Mouse (Mus musculus) hindbrain, embryonic 16.5 days (tissue): ENCODE results near the gene Hist1h2bq. TPM values are rescaled to one million over a fixed set of nuclear protein-coding genes. Genes with fewer than 3 reads are reported as not detected.
"Not testable (repeated sequence)": the region's sequence is repeated elsewhere in the genome, so short reads cannot be mapped to it uniquely, and the experiment has no call there.

Source experiments
- ATAC-seq: fragments of 200-750 bp; cut with Nextera tagmentation; 2 replicates; pipeline ENCODE4 v1.8.0; 2017; ENCODE audit warnings: moderate TSS enrichment, moderate library complexity
- H3K27ac ChIP-seq: fragments of 300-500 bp; sonication (generic); 2 replicates; pipeline ENCODE4 v1.5.1; 2014; ENCODE audit warnings: low read depth, mild to moderate bottlenecking, control low read depth, low read length, moderate library complexity
- H3K27me3 ChIP-seq: fragments of 300-500 bp; sonication (generic); replicated peaks from 2 replicates; pipeline ENCODE4 v1.6.1; 2014; ENCODE audit warnings: low read length; ENCODE audit not compliant: control insufficient read depth, insufficient read depth
- H3K36me3 ChIP-seq: fragments of 300-500 bp; sonication (generic); 2 replicates; pipeline ENCODE4 v1.6.1; 2014; ENCODE audit warnings: mild to moderate bottlenecking, low read length, moderate library complexity, mixed read lengths; ENCODE audit not compliant: control insufficient read depth, insufficient read depth
- H3K4me1 ChIP-seq: fragments of 300-500 bp; sonication (generic); 2 replicates; pipeline ENCODE4 v1.6.1; 2014; ENCODE audit warnings: low read depth, low read length; ENCODE audit not compliant: control insufficient read depth, insufficient read depth
- H3K4me2 ChIP-seq: fragments of 300-500 bp; sonication (generic); 2 replicates; pipeline ENCODE4 v1.6.1; 2014; ENCODE audit warnings: mild to moderate bottlenecking, low read length, control low read depth, moderate library complexity
- H3K4me3 ChIP-seq: fragments of 300-500 bp; sonication (generic); 2 replicates; pipeline ENCODE4 v1.5.1; 2014; ENCODE audit warnings: mild to moderate bottlenecking, low read length, control low read depth, moderate library complexity
- H3K9ac ChIP-seq: fragments of 300-500 bp; sonication (generic); 2 replicates; pipeline ENCODE4 v1.6.1; 2014; ENCODE audit warnings: low read depth, mild to moderate bottlenecking, control low read depth, low read length, moderate library complexity
- H3K9me3 ChIP-seq: fragments of 300-500 bp; sonication (generic); 2 replicates; pipeline ENCODE4 v1.6.1; 2014; ENCODE audit warnings: mild to moderate bottlenecking, low read length, moderate library complexity; ENCODE audit not compliant: control insufficient read depth
- WGBS: fragments of 180-500 bp; shearing (Covaris S2); extraction: QIAGEN DNeasy Blood & Tissue Kit; methylation state at CpG from one replicate; pipeline ENCODE4 v1.1.7; 2014; 5-methylcytosine and 5-hydroxymethylcytosine counted together
- polyA plus RNA-seq: library from polyadenylated mRNA; unstranded; fragments of >200 nt; fragmentation: Nextera tagmentation; extraction: Ambion mirVana; gene quantifications from 2 replicates; pipeline ENCODE4 v1.2.1, GENCODE M21; 2015

Gene Hist1h2bq
- polyA plus RNA-seq, 1 experiment from 2014 or later = 4.4 TPM

GRCm38 (mm10) chr13:21795584-21795983 is 14.4 kb downstream of the Hist1h2bq start:
- H3K9ac ChIP-seq = no peak overlapping the region
- no peak overlapping the region for H3K4me3 ChIP-seq
- 91% methylated on average over 7 of the region's 7 CpGs for WGBS
- H3K27ac ChIP-seq = no peak overlapping the region
- no peaks in the 10 kb centered on the region for H3K36me3 ChIP-seq
- no peaks in the 10 kb centered on the region for H3K27me3 ChIP-seq
- H3K9me3 ChIP-seq = no peaks in the 10 kb centered on the region
- peaks cover 4% of the 10 kb centered on the region for H3K4me1 ChIP-seq
- ATAC-seq = no peak
- H3K4me2 ChIP-seq = no peak overlapping the region

- no peaks in the 10 kb centered on the region for H3K27me3 ChIP-seq
- peak overlapping the region; percentile 50 for H3K4me2 ChIP-seq
- ATAC-seq = no peak
- H3K4me1 ChIP-seq = peaks cover 10% of the 10 kb centered on the region
- H3K4me3 ChIP-seq = peak overlapping the region; percentile 19; the same call in 1 of the 2 replicates
- H3K27ac ChIP-seq = no peak overlapping the region
- H3K9me3 ChIP-seq = no peaks in the 10 kb centered on the region
- H3K36me3 ChIP-seq = no peaks in the 10 kb centered on the region
- 0 out of 2 replicates have a peak overlapping the region, but pooled peaks have one; percentile 28 for H3K9ac ChIP-seq
- WGBS = 5% methylated on average over 17 of the region's 18 CpGs
These were observed 19.3 kb downstream of the Hist1h2bq start for GRCm38 (mm10) chr13:21790601-21791283.

- Histone ChIP-seq H3K36me3 (no peaks in the 10 kb centered on the region), H3K4me1 (peaks cover 10% of the 10 kb centered on the region), H3K4me2 (no peak overlapping the region), H3K27me3 (no peaks in the 10 kb centered on the region), H3K4me3 (no peak overlapping the region), H3K27ac (no peak overlapping the region), H3K9ac (no peak overlapping the region), H3K9me3 (no peaks in the 10 kb centered on the region)
- 60% methylated on average over 6 of the region's 6 CpGs for WGBS
- ATAC-seq = no peak
These were observed 20.1 kb downstream of the Hist1h2bq start for GRCm38 (mm10) chr13:21789925-21790324.

GRCm38 (mm10) chr13:21787760-21788593 is 22.0 kb downstream of the Hist1h2bq start:
- H3K9ac ChIP-seq = no peak overlapping the region

DNA sequence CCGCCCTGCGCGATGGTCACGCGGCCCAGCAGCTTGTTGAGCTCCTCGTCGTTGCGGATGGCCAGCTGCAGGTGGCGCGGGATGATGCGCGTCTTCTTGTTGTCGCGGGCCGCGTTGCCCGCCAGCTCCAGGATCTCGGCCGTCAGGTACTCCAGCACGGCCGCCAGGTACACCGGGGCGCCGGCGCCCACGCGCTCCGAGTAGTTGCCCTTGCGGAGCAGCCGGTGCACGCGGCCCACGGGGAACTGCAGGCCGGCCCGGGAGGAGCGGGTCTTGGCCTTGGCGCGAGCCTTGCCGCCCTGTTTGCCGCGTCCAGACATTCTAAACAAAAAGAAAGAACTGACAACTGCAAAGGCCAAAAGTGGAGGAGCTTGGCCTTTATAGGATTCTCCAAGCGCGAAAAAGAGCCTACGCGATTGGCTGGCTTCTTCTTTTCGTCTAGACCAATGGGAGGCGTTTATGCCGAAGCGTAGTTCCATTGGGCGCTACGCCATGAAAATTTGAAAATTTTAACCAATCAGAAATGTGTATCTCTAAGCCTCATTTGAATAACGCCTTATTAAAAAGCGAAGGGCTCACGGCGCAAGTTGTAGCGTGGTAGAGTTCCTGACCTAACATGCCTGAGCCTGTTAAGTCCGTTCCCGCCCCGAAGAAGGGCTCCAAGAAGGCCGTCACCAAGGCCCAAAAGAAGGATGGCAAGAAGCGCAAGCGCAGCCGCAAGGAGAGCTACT is 22.9 kb downstream of the Hist1h2bq start, which contains the start of the genes Hist1h2an and Hist1h2bp:
Gene Hist1h2an, minus strand, starts transcription at position 320 of the 731 bp plus-strand sequence.
Gene Hist1h2bp, plus strand, starts transcription at position 563 of the 731 bp plus-strand sequence.
- not testable (repeated sequence) for H3K9me3 ChIP-seq
- WGBS = under 1% methylated on average over 35 of the region's 63 CpGs

More at GRCm38 (mm10) chr13:21787760-21788593, 22.0 kb downstream of the Hist1h2bq start:
- WGBS = 16% methylated on average over 14 of the region's 21 CpGs
- H3K27me3 ChIP-seq = no peaks in the 10 kb centered on the region
- peak overlapping the region; percentile 63 for H3K4me2 ChIP-seq
- peaks cover 17% of the 10 kb centered on the region for H3K4me1 ChIP-seq
- no peaks in the 10 kb centered on the region for H3K9me3 ChIP-seq
- H3K4me3 ChIP-seq = no peak overlapping the region; the same call in 1 of the 2 replicates
- no peaks in the 10 kb centered on the region for H3K36me3 ChIP-seq
- H3K27ac ChIP-seq = no peak overlapping the region
- ATAC-seq = peak; percentile 10

GRCm38 (mm10) chr13:21786189-21786898 is 23.7 kb downstream of the Hist1h2bq start:
- H3K27me3 ChIP-seq = no peaks in the 10 kb centered on the region
- peak overlapping the region; percentile 42 for H3K4me3 ChIP-seq
- peaks cover 23% of the 10 kb centered on the region for H3K4me1 ChIP-seq
- peak overlapping the region; percentile 67 for H3K4me2 ChIP-seq
- 4% methylated on average over 8 of the region's 8 CpGs for WGBS
- H3K9ac ChIP-seq = peak overlapping the region; percentile 51; the same call in 1 of the 2 replicates
- no peak for ATAC-seq
- peak overlapping the region; percentile 72; the same call in 1 of the 2 replicates for H3K27ac ChIP-seq
- no peaks in the 10 kb centered on the region for H3K9me3 ChIP-seq
- H3K36me3 ChIP-seq = no peaks in the 10 kb centered on the region

More for the DNA sequence above, 22.9 kb downstream of the Hist1h2bq start, which contains the start of the genes Hist1h2an and Hist1h2bp:
- peak; percentile 97 for ATAC-seq
- H3K36me3 ChIP-seq, H3K27me3 ChIP-seq: not testable (repeated sequence)
- H3K4me3 ChIP-seq = peak within 1 kb of the TSS; percentile 42
- peak within 1 kb of the TSS; percentile 77 for H3K27ac ChIP-seq
- peaks cover 23% of the 10 kb centered on the region for H3K4me1 ChIP-seq
- H3K4me2 ChIP-seq = peak within 1 kb of the TSS; percentile 67
- H3K9ac ChIP-seq = peak within 1 kb of the TSS; percentile 51; the same call in 1 of the 2 replicates

GRCm38 (mm10) chr13:21784311-21784710 is 25.7 kb downstream of the Hist1h2bq start:
- Histone ChIP-seq H3K27ac (no peak overlapping the region), H3K9ac (no peak overlapping the region; the same call in 1 of the 2 replicates), H3K36me3 (no peaks in the 10 kb centered on the region), H3K4me2 (peak overlapping the region; percentile 56), H3K9me3 (no peaks in the 10 kb centered on the region), H3K4me3 (no peak overlapping the region), H3K27me3 (0 out of 2 replicates have a peak, but pooled peaks cover 2% of the 10 kb centered on the region), H3K4me1 (peaks cover 30% of the 10 kb centered on the region)
- WGBS = 18% methylated on average over 6 of the region's 6 CpGs
- ATAC-seq = no peak

- no peak for ATAC-seq
- H3K4me1 ChIP-seq = peaks cover 32% of the 10 kb centered on the region
These were observed 26.2 kb downstream of the Hist1h2bq start for GRCm38 (mm10) chr13:21783734-21784161.

More at GRCm38 (mm10) chr13:21783734-21784161, 26.2 kb downstream of the Hist1h2bq start:
- no peak overlapping the region; the same call in 1 of the 2 replicates for H3K9ac ChIP-seq
- H3K27ac ChIP-seq = no peak overlapping the region
- H3K27me3 ChIP-seq = 0 out of 2 replicates have a peak, but pooled peaks cover 2% of the 10 kb centered on the region
- H3K4me2 ChIP-seq = peak overlapping the region; percentile 56
- peak overlapping the region; percentile 35 for H3K4me3 ChIP-seq
- 2% methylated on average over 9 of the region's 9 CpGs for WGBS
- H3K36me3 ChIP-seq = no peaks in the 10 kb centered on the region
- H3K9me3 ChIP-seq = no peaks in the 10 kb centered on the region
